ENCODE assay signal across 21 mouse cellular contexts in genomic region chr4:142658156-142658555, GRCm38 (mm10).
"Had no signal": no experiment of that assay in that cellular context is flagged by ENCODE, and none has a peak within 500 bp of the region (broad histone marks: within the 10 kb centered on the region; RNA-seq: fewer than 3 reads in every experiment).

No protein-coding gene starts in this region.

- H3K4me3 ChIP-seq: kidney, embryonic 15.5 days; limb, embryonic 12.5 days; limb, embryonic 15.5 days; midbrain, embryonic 12.5 days; midbrain, embryonic 15.5 days; neural tube, embryonic 12.5 days; neural tube, embryonic 15.5 days had no signal

- H3K27ac ChIP-seq: kidney, embryonic 15.5 days; limb, embryonic 12.5 days; limb, embryonic 15.5 days; liver, embryonic 14.5 days; macrophage; midbrain, embryonic 12.5 days; midbrain, embryonic 15.5 days; neural tube, embryonic 12.5 days; neural tube, embryonic 15.5 days; stomach, postnatal 0 days had no signal

- H3K4me2 ChIP-seq: kidney, embryonic 15.5 days; limb, embryonic 12.5 days; limb, embryonic 15.5 days; liver, embryonic 11.5 days; lung, embryonic 14.5 days; midbrain, embryonic 12.5 days; midbrain, embryonic 15.5 days; neural tube, embryonic 12.5 days; neural tube, embryonic 15.5 days had no signal

- H3K4me1 ChIP-seq: kidney, embryonic 15.5 days; limb, embryonic 12.5 days; limb, embryonic 15.5 days; midbrain, embryonic 12.5 days; midbrain, embryonic 15.5 days; neural tube, embryonic 12.5 days had no signal

- ATAC-seq: liver, postnatal 0 days; lung, postnatal 0 days; midbrain, embryonic 15.5 days had no signal

- H3K27me3 ChIP-seq: kidney, embryonic 15.5 days; limb, embryonic 12.5 days; limb, embryonic 15.5 days; midbrain, embryonic 12.5 days; midbrain, embryonic 15.5 days; neural tube, embryonic 12.5 days; neural tube, embryonic 15.5 days had no signal

- H3K36me3 ChIP-seq: kidney, embryonic 15.5 days; limb, embryonic 12.5 days; limb, embryonic 15.5 days; midbrain, embryonic 12.5 days; midbrain, embryonic 15.5 days; neural tube, embryonic 12.5 days; neural tube, embryonic 15.5 days had no signal

- DNase-seq: kidney, postnatal 10 days; kidney, postnatal 36 days; left cerebral cortex, postnatal 4 days; liver, postnatal 0 days; lung, embryonic 14.5 days; right cerebral cortex, adult 18-20 months; thymus, adult 2 months; thymus, postnatal 14 days; thymus, postnatal 4 days had no signal

- H3K9me3 ChIP-seq: limb, embryonic 15.5 days; midbrain, embryonic 12.5 days; midbrain, embryonic 15.5 days; neural tube, embryonic 12.5 days; neural tube, embryonic 15.5 days had no signal

- H3K9ac ChIP-seq: kidney, embryonic 15.5 days; limb, embryonic 12.5 days; limb, embryonic 15.5 days; liver, embryonic 14.5 days; liver, postnatal 0 days; lung, embryonic 14.5 days; midbrain, embryonic 12.5 days; midbrain, embryonic 15.5 days; neural tube, embryonic 12.5 days; neural tube, embryonic 15.5 days had no signal
